Mouse (Mus musculus): ENCODE measurements around the gene Pgbd5.

DNA sequence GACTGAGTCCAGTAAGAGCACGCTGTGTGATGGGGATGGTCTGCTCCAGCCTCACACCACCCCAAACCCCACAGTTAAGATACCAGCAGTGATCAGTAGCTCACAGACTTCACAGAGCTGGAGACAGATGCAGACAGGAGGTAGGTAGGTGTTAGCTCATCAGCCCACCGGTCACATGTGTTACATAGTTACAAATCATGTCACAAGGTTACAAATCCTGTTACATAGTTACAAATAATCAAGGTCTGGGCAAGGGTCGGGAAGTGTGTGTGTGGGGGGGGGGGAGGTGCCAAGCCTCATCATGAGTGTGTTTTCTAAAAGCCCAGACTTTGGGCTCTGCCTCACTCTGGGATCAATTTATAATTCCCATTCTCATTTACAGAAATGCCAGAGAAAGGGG, 78.5 kb downstream of the Pgbd5 start:
- TF ChIP-seq POLR2A (IDR thresholded peaks at IDR 0.05; ENCODE audit: insufficient read length, low read depth) (no peak), POLR2AphosphoS2 (IDR thresholded peaks at IDR 0.05; ENCODE audit: insufficient read length, low read depth) (no peak), MYOD1 (IDR thresholded peaks at IDR 0.05; ENCODE audit: control insufficient read depth in 1 of 3, insufficient read length in 2 of 3, low read depth in 2 of 3) (no peak), MAX (IDR thresholded peaks at IDR 0.05; ENCODE audit: low read depth) (no peak)

Measured in myocyte (in vitro differentiated cells).